Mouse (Mus musculus) olfactory bulb, adult 2 months (tissue): ENCODE measurements around the gene Rab1b.
"Not testable (repeated sequence)": the region's sequence is repeated elsewhere in the genome, so short reads cannot be mapped to it uniquely, and the experiment has no call there.

Experiments
- CTCF ChIP-seq: fragments of 200-500 bp; IDR thresholded peaks from 2 replicates; pipeline ENCODE4 v1.5.1; 2012; ENCODE audit warnings: low read depth, mild to moderate bottlenecking, low read length, moderate library complexity; ENCODE audit not compliant: insufficient read depth
- POLR2A ChIP-seq: fragments of 200-500 bp; IDR thresholded peaks from 2 replicates; pipeline ENCODE4 v1.6.1; 2012; ENCODE audit warnings: mild to moderate bottlenecking, low read depth, low read length, moderate library complexity; ENCODE audit not compliant: insufficient read depth

- not testable (repeated sequence) for TF ChIP-seq POLR2A, CTCF
Observed at GRCm38 (mm10) chr19:5086533-5086932, 20.3 kb downstream of the Rab1b start.
